Mouse (Mus musculus) erythroblast, embryonic 14.5 days (primary cell): ENCODE results near the gene Pole3.

Experiments
- GATA1 ChIP-seq: IDR thresholded peaks from 2 replicates; pipeline ENCODE4 v1.6.1; 2012; ENCODE audit warnings: low read length, inconsistent platforms, mixed read lengths
- TAL1 ChIP-seq: IDR thresholded peaks from 3 replicates; pipeline ENCODE4 v1.6.1; 2012; ENCODE audit warnings: low read length, inconsistent platforms, mixed read lengths

GRCm38 (mm10) chr4:62506798-62507197 is 18.1 kb downstream of the Pole3 start:
- TF ChIP-seq GATA1 (no peak), TAL1 (no peak)
